Mouse (Mus musculus): ENCODE data around the gene Olig3. TPM values are rescaled to one million over a fixed set of nuclear protein-coding genes. Genes with fewer than 3 reads are reported as not detected.

The Olig3 gene
- total RNA-seq, 1 experiment, result 0.80 TPM

DNA sequence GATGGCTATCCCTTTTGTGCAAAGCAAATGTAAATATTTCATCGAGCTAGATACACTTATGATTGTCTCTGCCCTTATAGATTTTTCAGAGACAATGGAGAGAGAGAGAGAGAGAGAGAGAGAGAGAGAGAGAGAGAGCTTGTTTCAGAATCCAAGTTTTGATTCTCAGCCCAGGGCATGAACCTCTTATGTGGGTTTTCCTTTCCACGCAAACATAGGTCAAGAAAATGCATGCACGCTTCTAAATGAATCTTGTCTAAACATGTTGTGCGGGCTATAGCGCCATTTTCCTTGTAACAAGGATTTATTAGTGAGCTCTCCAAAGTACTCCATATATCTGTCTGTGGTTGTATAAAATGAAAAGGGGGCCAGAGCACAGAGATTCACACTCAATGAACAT, 1.5 kb downstream of the Olig3 start:
- Histone ChIP-seq H3K9ac (ENCODE audit: insufficient read depth, low read depth, low read length, poor library complexity, severe bottlenecking) (no peak overlapping the region), H3K4me3 (ENCODE audit: insufficient read depth in 1 of 2, low read depth in 1 of 2, low read length in 2 of 2, poor library complexity in 1 of 2, severe bottlenecking in 1 of 2) (no peak overlapping the region), H3K4me1 (ENCODE audit: control insufficient read depth in 2 of 2, insufficient read depth in 2 of 2, low read length in 2 of 2, poor library complexity in 1 of 2) (peaks cover 0 to 8% of the 10 kb centered on the region in 2 experiments; a peak in 1 of 4 replicates), H3K27ac (ENCODE audit: insufficient read depth, low read depth, low read length, poor library complexity, severe bottlenecking) (no peak overlapping the region), H3K36me3 (ENCODE audit: control insufficient read depth, insufficient read depth, low read length, poor library complexity, severe bottlenecking) (no peaks in the 10 kb centered on the region), H3K9me3 (ENCODE audit: control insufficient read depth, insufficient read depth, low read depth, low read length) (no peaks in the 10 kb centered on the region)
- DNase-seq (ENCODE audit: low read depth, low spot score), result no peak
- in situ Hi-C loops (cut with MboI; ENCODE audit: low sequenced_read_pairs in 2 of 2, unreplicated experiment in 2 of 2), result no loop called here
- TF ChIP-seq ZC3H11A (IDR thresholded peaks at IDR 0.05; ENCODE audit: borderline replicate concordance, low read depth, low read length) (no peak), CHD2 (IDR thresholded peaks at IDR 0.05; ENCODE audit: low read depth, low read length) (no peak), HCFC1 (IDR thresholded peaks at IDR 0.05; ENCODE audit: borderline replicate concordance, insufficient read depth, low read length) (no peak), MAFK (IDR thresholded peaks at IDR 0.05; ENCODE audit: insufficient read depth, low read depth, low read length) (no peak), ZNF384 (IDR thresholded peaks at IDR 0.05; ENCODE audit: low read depth, low read length) (no peak)

DNA sequence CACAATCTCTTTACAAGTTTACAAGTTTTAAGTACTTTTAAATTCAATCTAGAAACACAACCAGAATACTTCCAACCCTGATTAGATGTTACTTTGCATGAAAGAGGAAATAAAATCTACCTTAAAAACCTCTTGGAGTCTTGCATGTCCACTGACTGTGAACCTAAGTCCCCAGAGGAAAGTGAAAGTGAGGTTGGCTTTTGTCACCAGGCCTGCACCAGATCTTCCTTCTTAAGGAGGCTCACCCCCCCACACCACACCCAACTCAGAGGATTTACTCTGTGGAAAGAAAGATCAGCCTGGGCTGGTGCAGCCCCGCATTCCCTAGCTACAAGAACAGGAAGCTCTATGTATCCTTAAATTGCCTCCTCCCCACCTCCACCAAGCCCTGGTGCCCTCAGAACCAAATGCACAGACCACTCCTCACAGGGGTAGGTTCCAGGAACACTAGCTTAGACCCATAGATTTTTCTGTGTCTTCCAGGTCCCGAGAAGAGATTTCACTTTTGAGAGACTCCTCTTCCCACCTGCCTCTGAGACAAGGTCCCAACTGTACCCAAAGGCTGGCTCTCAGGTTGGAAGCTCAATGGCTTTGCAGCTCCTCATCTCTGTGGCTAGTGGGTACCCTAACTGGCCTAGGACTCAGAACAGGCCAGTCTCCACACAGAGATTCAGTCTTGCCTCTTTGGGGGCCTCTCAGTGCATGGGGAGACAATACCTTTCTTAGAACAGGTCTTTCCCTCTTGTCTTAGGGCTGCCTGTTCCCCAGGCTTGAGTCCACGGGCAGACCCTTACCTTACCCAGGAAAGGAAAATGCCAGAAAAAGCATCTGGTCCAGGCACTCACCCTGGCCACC, 4.3 kb downstream of the Olig3 start:
- Histone ChIP-seq H3K4me1 (ENCODE audit: control insufficient read depth in 2 of 2, insufficient read depth in 2 of 2, low read length in 2 of 2, poor library complexity in 1 of 2) (peaks cover 0 to 6% of the 10 kb centered on the region in 2 experiments; a peak in 1 of 4 replicates), H3K27ac (ENCODE audit: insufficient read depth, low read depth, low read length, poor library complexity, severe bottlenecking) (no peak overlapping the region), H3K36me3 (ENCODE audit: control insufficient read depth, insufficient read depth, low read length, poor library complexity, severe bottlenecking) (no peaks in the 10 kb centered on the region), H3K9me3 (ENCODE audit: control insufficient read depth, insufficient read depth, low read depth, low read length) (no peaks in the 10 kb centered on the region), H3K4me3 (ENCODE audit: insufficient read depth in 1 of 2, low read depth in 1 of 2, low read length in 2 of 2, poor library complexity in 1 of 2, severe bottlenecking in 1 of 2) (no peak overlapping the region), H3K9ac (ENCODE audit: insufficient read depth, low read depth, low read length, poor library complexity, severe bottlenecking) (no peak overlapping the region)
- in situ Hi-C loops (cut with MboI; ENCODE audit: low sequenced_read_pairs in 2 of 2, unreplicated experiment in 2 of 2), result no loop called here
- DNase-seq (ENCODE audit: low read depth, low spot score), result no peak
- TF ChIP-seq CHD2 (IDR thresholded peaks at IDR 0.05; ENCODE audit: low read depth, low read length), result no peak
- no peak for TF ChIP-seq ZNF384 (IDR thresholded peaks at IDR 0.05; ENCODE audit: low read depth, low read length)
- TF ChIP-seq ZC3H11A (IDR thresholded peaks at IDR 0.05; ENCODE audit: borderline replicate concordance, low read depth, low read length), result no peak
- no peak for TF ChIP-seq HCFC1 (IDR thresholded peaks at IDR 0.05; ENCODE audit: borderline replicate concordance, insufficient read depth, low read length)
- TF ChIP-seq MAFK (IDR thresholded peaks at IDR 0.05; ENCODE audit: insufficient read depth, low read depth, low read length), result no peak

DNA sequence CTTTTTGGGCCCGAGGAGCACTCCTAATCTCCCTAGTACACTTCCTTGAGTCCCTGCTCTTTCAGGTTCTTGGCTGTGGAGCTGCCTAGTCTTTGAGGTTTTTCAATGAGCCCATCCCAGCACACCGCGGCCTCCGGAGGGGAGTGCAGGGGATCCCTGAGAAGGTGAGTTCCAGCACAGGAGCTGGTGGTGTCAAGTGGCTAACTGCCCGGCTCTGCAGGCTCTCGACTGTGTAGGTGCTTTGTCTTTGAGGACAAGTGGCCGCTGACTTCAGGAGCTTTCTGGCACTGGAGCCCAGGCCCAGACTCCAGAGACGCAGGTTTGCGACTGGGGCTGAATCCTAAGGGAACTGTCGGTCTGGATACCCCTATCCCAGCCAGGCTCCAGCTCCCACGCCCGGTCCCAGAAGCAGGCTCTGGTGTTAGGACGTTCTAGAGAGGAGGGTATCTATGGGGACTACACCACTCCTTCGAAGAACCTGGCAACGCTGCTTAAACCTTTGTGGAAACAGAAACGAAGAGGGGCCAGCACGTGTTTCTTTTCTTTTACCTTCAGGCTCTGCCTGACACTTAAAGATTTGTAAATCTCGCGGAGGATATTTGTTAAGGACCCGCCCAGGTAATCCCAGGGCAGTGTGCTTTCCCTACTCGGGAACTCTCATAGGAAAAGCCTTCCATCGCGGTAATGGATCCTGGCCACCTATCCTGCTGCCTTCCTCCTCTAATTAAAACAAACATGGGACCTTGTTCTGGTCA, 5.4 kb downstream of the Olig3 start:
- DNase-seq (ENCODE audit: low read depth, low spot score), result no peak
- in situ Hi-C loops (cut with MboI; ENCODE audit: low sequenced_read_pairs in 2 of 2, unreplicated experiment in 2 of 2), result no loop called here
- no peaks in the 10 kb centered on the region for H3K9me3 ChIP-seq (ENCODE audit: control insufficient read depth, insufficient read depth, low read depth, low read length)
- H3K27ac ChIP-seq (ENCODE audit: insufficient read depth, low read depth, low read length, poor library complexity, severe bottlenecking), result no peak overlapping the region
- no peaks in the 10 kb centered on the region for H3K36me3 ChIP-seq (ENCODE audit: control insufficient read depth, insufficient read depth, low read length, poor library complexity, severe bottlenecking)
- TF ChIP-seq MAFK (IDR thresholded peaks at IDR 0.05; ENCODE audit: insufficient read depth, low read depth, low read length) (no peak), HCFC1 (IDR thresholded peaks at IDR 0.05; ENCODE audit: borderline replicate concordance, insufficient read depth, low read length) (no peak), ZNF384 (IDR thresholded peaks at IDR 0.05; ENCODE audit: low read depth, low read length) (no peak), ZC3H11A (IDR thresholded peaks at IDR 0.05; ENCODE audit: borderline replicate concordance, low read depth, low read length) (no peak), CHD2 (IDR thresholded peaks at IDR 0.05; ENCODE audit: low read depth, low read length) (0 out of 2 replicates have a peak, but pooled peaks have one; percentile 65)
- no peak overlapping the region for H3K4me3 ChIP-seq (ENCODE audit: insufficient read depth in 1 of 2, low read depth in 1 of 2, low read length in 2 of 2, poor library complexity in 1 of 2, severe bottlenecking in 1 of 2)
- H3K9ac ChIP-seq (ENCODE audit: insufficient read depth, low read depth, low read length, poor library complexity, severe bottlenecking), result no peak overlapping the region
- H3K4me1 ChIP-seq (ENCODE audit: control insufficient read depth in 2 of 2, insufficient read depth in 2 of 2, low read length in 2 of 2, poor library complexity in 1 of 2), result 0 out of 4 replicates have a peak, but pooled peaks cover 0 to under 1% of the 10 kb centered on the region in 2 experiments

DNA sequence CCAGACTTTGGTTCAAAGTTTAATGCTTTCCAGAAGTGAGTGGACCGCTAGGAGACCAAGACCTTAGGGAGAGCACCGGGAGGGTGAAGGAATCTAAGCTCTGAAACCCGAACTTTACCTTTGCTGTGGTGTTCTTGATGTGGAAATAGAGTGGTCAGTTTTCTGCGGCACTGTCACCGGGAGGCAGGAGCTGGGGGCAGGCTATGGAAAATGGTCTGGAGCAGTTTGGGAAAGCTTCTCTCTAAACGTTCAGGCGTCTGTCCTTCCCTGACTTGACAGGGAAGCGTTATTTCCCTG, 5.9 kb downstream of the Olig3 start:
- H3K4me1 ChIP-seq (ENCODE audit: control insufficient read depth in 2 of 2, insufficient read depth in 2 of 2, low read length in 2 of 2, poor library complexity in 1 of 2), result no peaks in the 10 kb centered on the region
- no peak for DNase-seq (ENCODE audit: low read depth, low spot score)
- H3K9ac ChIP-seq (ENCODE audit: insufficient read depth, low read depth, low read length, poor library complexity, severe bottlenecking), result no peak overlapping the region
- no peaks in the 10 kb centered on the region for H3K9me3 ChIP-seq (ENCODE audit: control insufficient read depth, insufficient read depth, low read depth, low read length)
- in situ Hi-C loops (cut with MboI; ENCODE audit: low sequenced_read_pairs in 2 of 2, unreplicated experiment in 2 of 2), result no loop called here
- no peaks in the 10 kb centered on the region for H3K36me3 ChIP-seq (ENCODE audit: control insufficient read depth, insufficient read depth, low read length, poor library complexity, severe bottlenecking)
- TF ChIP-seq ZC3H11A (IDR thresholded peaks at IDR 0.05; ENCODE audit: borderline replicate concordance, low read depth, low read length) (no peak), ZNF384 (IDR thresholded peaks at IDR 0.05; ENCODE audit: low read depth, low read length) (no peak), CHD2 (IDR thresholded peaks at IDR 0.05; ENCODE audit: low read depth, low read length) (no peak), HCFC1 (IDR thresholded peaks at IDR 0.05; ENCODE audit: borderline replicate concordance, insufficient read depth, low read length) (no peak), MAFK (IDR thresholded peaks at IDR 0.05; ENCODE audit: insufficient read depth, low read depth, low read length) (no peak)
- H3K27ac ChIP-seq (ENCODE audit: insufficient read depth, low read depth, low read length, poor library complexity, severe bottlenecking), result no peak overlapping the region
- H3K4me3 ChIP-seq (ENCODE audit: insufficient read depth in 1 of 2, low read depth in 1 of 2, low read length in 2 of 2, poor library complexity in 1 of 2, severe bottlenecking in 1 of 2), result no peak overlapping the region
